Mouse (Mus musculus) cortical plate, adult 2 months (tissue): ENCODE data around the gene Olfr372. TPM values are rescaled to one million over a fixed set of nuclear protein-coding genes. Genes with fewer than 3 reads are reported as not detected.
"Not testable (repeated sequence)": the region's sequence is repeated elsewhere in the genome, so short reads cannot be mapped to it uniquely, and the experiment has no call there.

Experiments
- H3K27ac ChIP-seq: fragments of 200-500 bp; 2 replicates; pipeline ENCODE4 v1.5.1; 2012; ENCODE audit warnings: low read length, control low read depth, inconsistent platforms; ENCODE audit not compliant: insufficient read depth
- H3K4me1 ChIP-seq: fragments of 200-500 bp; 2 replicates; pipeline ENCODE4 v1.6.1; 2011; ENCODE audit warnings: low read length; ENCODE audit not compliant: control insufficient read depth, insufficient read depth
- H3K4me3 ChIP-seq: fragments of 200-500 bp; 2 replicates; pipeline ENCODE4 v1.5.1; 2011; ENCODE audit warnings: mild to moderate bottlenecking, low read length, control low read depth; ENCODE audit not compliant: insufficient read depth
- CTCF ChIP-seq: fragments of 200-500 bp; IDR thresholded peaks from 2 replicates; pipeline ENCODE4 v1.5.1; 2011; ENCODE audit warnings: mild to moderate bottlenecking, control low read depth, low read length; ENCODE audit not compliant: insufficient read depth; ENCODE audit errors: extremely low read depth
- POLR2A ChIP-seq: fragments of 200-500 bp; IDR thresholded peaks from 2 replicates; pipeline ENCODE4 v1.6.1; 2011; ENCODE audit warnings: mild to moderate bottlenecking, low read length, control low read depth; ENCODE audit not compliant: insufficient read depth; ENCODE audit errors: extremely low read depth
- polyA plus RNA-seq: library from polyadenylated mRNA; depleted of rRNA; stranded (reverse); fragments of >200 nt; gene quantifications from 2 replicates; pipeline ENCODE4 v1.2.3, GENCODE M21; 2012; rRNA removed

Olfr372 gene
- polyA plus RNA-seq, result not detected in 2 replicates

GRCm38 (mm10) chr8:72040918-72041317 is at the start of gene Olfr372:
Gene Olfr372, plus strand, starts transcription at chr8:72041218.
- not testable (repeated sequence) for H3K27ac ChIP-seq, H3K4me1 ChIP-seq, H3K4me3 ChIP-seq

GRCm38 (mm10) chr8:71999434-71999833 is 41.6 kb upstream of the Olfr372 start:
- Histone ChIP-seq H3K27ac (no peak overlapping the region), H3K4me3 (no peak overlapping the region), H3K4me1 (no peaks in the 10 kb centered on the region)
- TF ChIP-seq POLR2A (no peak), CTCF (no peak)

GRCm38 (mm10) chr8:72000223-72000622 is 40.8 kb upstream of the Olfr372 start:
- no peak for TF ChIP-seq CTCF
- no peak for TF ChIP-seq POLR2A
- H3K4me1 ChIP-seq, result no peaks in the 10 kb centered on the region
- no peak overlapping the region for H3K27ac ChIP-seq
- no peak overlapping the region for H3K4me3 ChIP-seq

GRCm38 (mm10) chr8:72002942-72003341 is 38.1 kb upstream of the Olfr372 start:
- H3K27ac ChIP-seq, result no peak overlapping the region
- no peak overlapping the region for H3K4me3 ChIP-seq
- TF ChIP-seq POLR2A (no peak), CTCF (no peak)
- no peaks in the 10 kb centered on the region for H3K4me1 ChIP-seq

GRCm38 (mm10) chr8:72005912-72006311 is 35.1 kb upstream of the Olfr372 start:
- no peak overlapping the region for H3K27ac ChIP-seq
- H3K4me3 ChIP-seq, result no peak overlapping the region
- no peaks in the 10 kb centered on the region for H3K4me1 ChIP-seq
- TF ChIP-seq CTCF, result no peak
- no peak for TF ChIP-seq POLR2A

- H3K4me1 ChIP-seq, result no peaks in the 10 kb centered on the region
- H3K4me3 ChIP-seq, result no peak overlapping the region
- no peak overlapping the region for H3K27ac ChIP-seq
- TF ChIP-seq POLR2A (no peak), CTCF (no peak)
Measured at GRCm38 (mm10) chr8:72006763-72007162, 34.3 kb upstream of the Olfr372 start.

- no peak overlapping the region for H3K4me3 ChIP-seq
- TF ChIP-seq CTCF (no peak), POLR2A (no peak)
- no peaks in the 10 kb centered on the region for H3K4me1 ChIP-seq
- H3K27ac ChIP-seq, result no peak overlapping the region
Measured at GRCm38 (mm10) chr8:72008134-72008641, 32.8 kb upstream of the Olfr372 start.

- Histone ChIP-seq H3K4me3 (no peak within 1 kb of the TSS), H3K27ac (no peak within 1 kb of the TSS), H3K4me1 (no peaks in the 10 kb centered on the region)
- no peak for TF ChIP-seq POLR2A
- TF ChIP-seq CTCF, result no peak
Measured at GRCm38 (mm10) chr8:72009473-72009872, 31.5 kb upstream of the Olfr372 start, which contains the start of gene Cyp4f18. Gene Cyp4f18, minus strand, starts transcription at chr8:72009626.

- H3K4me1 ChIP-seq, H3K4me3 ChIP-seq, H3K27ac ChIP-seq: not testable (repeated sequence)
Measured at GRCm38 (mm10) chr8:72013506-72014228, 27.4 kb upstream of the Olfr372 start.

GRCm38 (mm10) chr8:72017339-72017738 is 23.7 kb upstream of the Olfr372 start:
- H3K27ac ChIP-seq, H3K4me1 ChIP-seq, H3K4me3 ChIP-seq: not testable (repeated sequence)

- Histone ChIP-seq H3K27ac (no peak overlapping the region), H3K4me3 (no peak overlapping the region), H3K4me1 (no peaks in the 10 kb centered on the region)
- no peak for TF ChIP-seq POLR2A
- TF ChIP-seq CTCF, result no peak
Measured at GRCm38 (mm10) chr8:72018141-72018540, 22.9 kb upstream of the Olfr372 start.

- H3K4me1 ChIP-seq, H3K27ac ChIP-seq, H3K4me3 ChIP-seq: not testable (repeated sequence)
Measured at GRCm38 (mm10) chr8:72019022-72019421, 22.0 kb upstream of the Olfr372 start.
